Mouse (Mus musculus) embryonic facial prominence, embryonic 14.5 days (tissue): ENCODE measurements at regions not wholly inside any gene's neighbourhood (a gene's known extent, or its start where the extent isn't known, plus 50 kb on each side); places are given as distances from the start of the nearest gene placed in this dataset.

Experiments used
- ATAC-seq: fragments of 200-750 bp; cut with Nextera tagmentation; 2 replicates; pipeline ENCODE4 v1.8.0; 2017; ENCODE audit warnings: low read depth, moderate number of reproducible peaks, moderate TSS enrichment
- DNase-seq: peaks from one replicate; pipeline ENCODE4 v3.0.0-alpha.2; 2015; ENCODE audit warnings: low spot score
- H3K27ac ChIP-seq: fragments of 300-500 bp; sonication (generic); replicated peaks from 2 replicates; pipeline ENCODE4 v1.5.1; 2014; ENCODE audit warnings: low read depth, mild to moderate bottlenecking, low read length, moderate library complexity
- H3K27me3 ChIP-seq: fragments of 300-500 bp; sonication (generic); replicated peaks from 2 replicates; pipeline ENCODE4 v1.6.1; 2014; ENCODE audit warnings: low read length; ENCODE audit not compliant: control insufficient read depth, insufficient read depth
- H3K36me3 ChIP-seq: fragments of 300-500 bp; sonication (generic); 2 replicates; pipeline ENCODE4 v1.6.1; 2014; ENCODE audit warnings: low read length, mixed read lengths; ENCODE audit not compliant: control insufficient read depth, insufficient read depth
- H3K4me1 ChIP-seq: fragments of 300-500 bp; sonication (generic); 2 replicates; pipeline ENCODE4 v1.6.1; 2014; ENCODE audit warnings: antibody characterized with exemption, low read length; ENCODE audit not compliant: control insufficient read depth, insufficient read depth
- H3K4me2 ChIP-seq: fragments of 300-500 bp; sonication (generic); 2 replicates; pipeline ENCODE4 v1.6.1; 2014; ENCODE audit warnings: low read depth, mild to moderate bottlenecking, low read length, moderate library complexity, mixed read lengths
- H3K4me3 ChIP-seq: fragments of 300-500 bp; sonication (generic); 2 replicates; pipeline ENCODE4 v1.5.1; 2014; ENCODE audit warnings: low read depth, mild to moderate bottlenecking, low read length
- H3K9ac ChIP-seq: fragments of 300-500 bp; sonication (generic); 2 replicates; pipeline ENCODE4 v1.6.1; 2014; ENCODE audit warnings: low read depth, mild to moderate bottlenecking, low read length, moderate library complexity, mixed read lengths
- H3K9me3 ChIP-seq: fragments of 300-500 bp; sonication (generic); 2 replicates; pipeline ENCODE4 v1.6.1; 2016; ENCODE audit warnings: low read length; ENCODE audit not compliant: control insufficient read depth
- WGBS: fragments of 180-500 bp; shearing (Covaris S2); extraction: QIAGEN DNeasy Blood & Tissue Kit; methylation state at CpG from one replicate; pipeline ENCODE4 v1.1.7; 2014; 5-methylcytosine and 5-hydroxymethylcytosine counted together

GRCm38 (mm10) chr1:61050346-61050745 lies 72.6 kb downstream of the Icos start:
- Histone ChIP-seq H3K27me3 (no peaks in the 10 kb centered on the region), H3K4me3 (no peak overlapping the region), H3K9me3 (no peaks in the 10 kb centered on the region), H3K9ac (no peak overlapping the region), H3K4me1 (no peaks in the 10 kb centered on the region), H3K36me3 (no peaks in the 10 kb centered on the region), H3K27ac (no peak overlapping the region), H3K4me2 (no peak overlapping the region)
- 76% methylated on average over 4 of the region's 4 CpGs for WGBS
- DNase-seq, result no peak
- ATAC-seq, result no peak

- H3K4me3 ChIP-seq, result no peak overlapping the region
- no peak overlapping the region for H3K27ac ChIP-seq
- no peak overlapping the region for H3K9ac ChIP-seq
- H3K4me1 ChIP-seq, result no peaks in the 10 kb centered on the region
- no peak for ATAC-seq
- no peaks in the 10 kb centered on the region for H3K27me3 ChIP-seq
- H3K9me3 ChIP-seq, result no peaks in the 10 kb centered on the region
- 30% methylated on average over 1 of the region's 1 CpGs for WGBS
- no peaks in the 10 kb centered on the region for H3K36me3 ChIP-seq
- H3K4me2 ChIP-seq, result no peak overlapping the region
- DNase-seq, result peak; percentile 48
These were observed 75.9 kb downstream of the Icos start for GRCm38 (mm10) chr1:61053676-61054075.

GRCm38 (mm10) chr1:61054391-61054790 lies 76.7 kb downstream of the Icos start:
- DNase-seq, result no peak
- no peaks in the 10 kb centered on the region for H3K36me3 ChIP-seq
- whole genome bisulfite sequencing, result 84% methylated on average over 6 of the region's 6 CpGs
- no peaks in the 10 kb centered on the region for H3K27me3 ChIP-seq
- no peaks in the 10 kb centered on the region for H3K9me3 ChIP-seq
- ATAC-seq, result no peak
- H3K4me1 ChIP-seq, result no peaks in the 10 kb centered on the region
- H3K4me3 ChIP-seq, result no peak overlapping the region
- H3K27ac ChIP-seq, result no peak overlapping the region
- no peak overlapping the region for H3K4me2 ChIP-seq
- no peak overlapping the region for H3K9ac ChIP-seq

GRCm38 (mm10) chr1:61055176-61055575 lies 77.4 kb downstream of the Icos start:
- no peaks in the 10 kb centered on the region for H3K4me1 ChIP-seq
- ATAC-seq (no peak), DNase-seq (peak; percentile 59)
- H3K4me2 ChIP-seq, result peak overlapping the region; percentile 38; the same call in 1 of the 2 replicates
- H3K27me3 ChIP-seq, result no peaks in the 10 kb centered on the region; the same call in 1 of the 2 replicates
- H3K9ac ChIP-seq, result no peak overlapping the region
- no peak overlapping the region for H3K27ac ChIP-seq
- no peaks in the 10 kb centered on the region for H3K36me3 ChIP-seq
- H3K9me3 ChIP-seq, result no peaks in the 10 kb centered on the region
- H3K4me3 ChIP-seq, result peak overlapping the region; percentile 22
- 5% methylated on average over 8 of the region's 8 CpGs for WGBS

- DNase-seq (peak; percentile 76), ATAC-seq (0 out of 2 replicates have a peak, but pooled peaks have one; percentile 30)
- Histone ChIP-seq H3K36me3 (no peaks in the 10 kb centered on the region), H3K9me3 (no peaks in the 10 kb centered on the region), H3K4me1 (no peaks in the 10 kb centered on the region), H3K27ac (0 out of 2 replicates have a peak overlapping the region, but pooled peaks have one; percentile 22), H3K4me3 (no peak overlapping the region), H3K4me2 (no peak overlapping the region), H3K9ac (no peak overlapping the region), H3K27me3 (no peaks in the 10 kb centered on the region; the same call in 1 of the 2 replicates)
- 43% methylated on average over 11 of the region's 11 CpGs for WGBS
These were observed 82.3 kb downstream of the Icos start for GRCm38 (mm10) chr1:61059910-61060536.

GRCm38 (mm10) chr1:61061892-61062460 lies 84.2 kb downstream of the Icos start:
- Histone ChIP-seq H3K36me3 (no peaks in the 10 kb centered on the region), H3K27me3 (no peaks in the 10 kb centered on the region; the same call in 1 of the 2 replicates), H3K9me3 (no peaks in the 10 kb centered on the region), H3K4me2 (no peak overlapping the region; the same call in 1 of the 2 replicates), H3K4me3 (no peak overlapping the region), H3K4me1 (no peaks in the 10 kb centered on the region), H3K9ac (no peak overlapping the region), H3K27ac (peak overlapping the region; percentile 63; the same call in 1 of the 2 replicates)
- WGBS, result 40% methylated on average over 3 of the region's 3 CpGs
- no peak for ATAC-seq
- DNase-seq, result peak; percentile 74

GRCm38 (mm10) chr1:61068112-61068511 lies 90.4 kb downstream of the Icos start:
- Histone ChIP-seq H3K27me3 (no peaks in the 10 kb centered on the region), H3K36me3 (no peaks in the 10 kb centered on the region), H3K4me1 (no peaks in the 10 kb centered on the region), H3K9ac (no peak overlapping the region), H3K4me3 (no peak overlapping the region), H3K9me3 (no peaks in the 10 kb centered on the region), H3K27ac (0 out of 2 replicates have a peak overlapping the region, but pooled peaks have one; percentile 21), H3K4me2 (no peak overlapping the region)
- no peak for ATAC-seq
- DNase-seq, result no peak
- WGBS, result 59% methylated on average over 6 of the region's 6 CpGs

- no peak for ATAC-seq
These were observed 96.4 kb downstream of the Icos start for GRCm38 (mm10) chr1:61074127-61074526.

GRCm38 (mm10) chr1:61075335-61075734 lies 97.6 kb downstream of the Icos start:
- H3K4me2 ChIP-seq, result no peak overlapping the region
- WGBS, result 91% methylated on average over 1 of the region's 1 CpGs
- no peaks in the 10 kb centered on the region for H3K9me3 ChIP-seq
- no peak for ATAC-seq
- DNase-seq, result no peak
- H3K9ac ChIP-seq, result no peak overlapping the region
- no peak overlapping the region for H3K27ac ChIP-seq
- no peaks in the 10 kb centered on the region for H3K27me3 ChIP-seq
- H3K36me3 ChIP-seq, result no peaks in the 10 kb centered on the region
- no peak overlapping the region for H3K4me3 ChIP-seq
- no peaks in the 10 kb centered on the region for H3K4me1 ChIP-seq

More at GRCm38 (mm10) chr1:61074127-61074526, 96.4 kb downstream of the Icos start:
- H3K27me3 ChIP-seq, result no peaks in the 10 kb centered on the region
- H3K27ac ChIP-seq, result no peak overlapping the region
- no peak for DNase-seq
- no peak overlapping the region for H3K9ac ChIP-seq
- no peaks in the 10 kb centered on the region for H3K36me3 ChIP-seq
- H3K4me1 ChIP-seq, result no peaks in the 10 kb centered on the region
- no peak overlapping the region for H3K4me2 ChIP-seq
- WGBS, result 36% methylated on average over 2 of the region's 2 CpGs
- no peak overlapping the region for H3K4me3 ChIP-seq
- no peaks in the 10 kb centered on the region for H3K9me3 ChIP-seq
